ENCODE assay signal across 8 mouse cellular contexts in the genomic region with DNA sequence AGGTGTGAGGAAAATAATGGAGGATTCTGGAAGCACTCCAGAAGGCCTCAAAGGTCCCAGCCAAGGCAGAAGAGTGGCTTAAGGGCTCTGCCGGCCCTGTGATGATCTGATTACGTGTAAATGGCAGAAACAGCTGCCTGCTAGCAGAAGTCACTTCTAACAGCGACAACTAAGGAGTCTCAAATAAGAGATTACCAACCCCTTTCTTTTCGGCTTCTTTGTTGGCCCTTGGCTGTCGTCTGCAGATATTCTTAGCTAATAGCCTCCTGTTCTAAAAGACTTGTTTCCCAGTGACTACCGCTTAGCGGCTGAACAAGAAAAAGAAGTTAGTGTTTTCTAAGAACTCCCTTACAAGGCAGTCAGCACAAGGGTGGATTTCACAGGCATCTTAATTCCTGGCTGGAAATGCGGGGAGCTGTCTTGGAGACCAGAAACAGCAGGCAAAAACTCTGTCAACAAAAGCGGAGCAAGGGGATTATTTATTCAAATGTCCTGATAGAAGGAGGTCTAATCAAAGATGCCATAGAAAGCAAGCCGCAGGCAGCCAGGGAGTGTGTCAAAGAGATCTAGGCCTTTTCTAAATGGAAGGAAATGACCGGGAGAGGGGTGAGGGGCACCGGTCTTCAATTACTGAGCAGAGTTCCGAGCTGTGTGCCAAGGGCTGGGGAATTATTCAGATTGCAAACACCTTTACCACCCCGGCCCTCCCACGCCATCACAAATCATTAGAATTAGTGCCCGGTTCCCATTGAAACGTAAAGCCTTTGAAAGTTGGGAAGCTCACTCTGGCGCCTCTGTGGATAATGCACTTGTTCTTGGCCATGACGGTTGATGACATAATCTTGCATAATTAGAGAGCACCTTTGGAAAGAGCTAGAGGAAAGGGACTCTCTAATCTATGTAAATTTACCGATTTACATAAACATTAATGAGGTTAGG. TPM values are rescaled to one million over a fixed set of nuclear protein-coding genes. Genes with fewer than 3 reads are reported as not detected.
DNase-seq lines count a peak whose midpoint lies in the region; ATAC-seq lines count a peak whose summit lies in the region.

No protein-coding gene starts in this region.

- H3K9me3 ChIP-seq in forebrain, embryonic 11.5 days (ENCODE audit: control insufficient read depth, low read length): no peaks in the 10 kb centered on the region
- H3K9me3 ChIP-seq in midbrain, embryonic 13.5 days: no peaks in the 10 kb centered on the region

- H3K36me3 ChIP-seq in forebrain, embryonic 11.5 days (ENCODE audit: control insufficient read depth, insufficient read depth, low read length): no peaks in the 10 kb centered on the region
- H3K36me3 ChIP-seq in midbrain, embryonic 13.5 days: no peaks in the 10 kb centered on the region

- peak; percentile 38 for DNase-seq in kidney, postnatal 10 days
- DNase-seq in kidney, adult 18-20 months: no peak
- DNase-seq in forebrain, embryonic 11.5 days (ENCODE audit: low spot score): peak; percentile 84
- peak; percentile 48 to 73 for DNase-seq in layer of hippocampus, adult 8-10 months (ENCODE audit: low spot score in 2 of 2)
- no peak for DNase-seq in thymus, postnatal 4 days
- DNase-seq in gastrocnemius, postnatal 36 days: no peak

- H3K4me3 ChIP-seq in forebrain, embryonic 11.5 days (ENCODE audit: low read depth, low read length): no peak overlapping the region
- no peak overlapping the region for H3K4me3 ChIP-seq in midbrain, embryonic 13.5 days (replicated peaks)

- H3K4me2 ChIP-seq in forebrain, embryonic 11.5 days (ENCODE audit: low read depth, low read length, severe bottlenecking): no peak overlapping the region
- peak overlapping the region; percentile 28 for H3K4me2 ChIP-seq in midbrain, embryonic 13.5 days (replicated peaks)

- H3K4me1 ChIP-seq in forebrain, embryonic 11.5 days (replicated peaks; ENCODE audit: control insufficient read depth, insufficient read depth, low read length): peaks cover 8% of the 10 kb centered on the region; the same call in 1 of the 2 replicates
- peaks cover 26% of the 10 kb centered on the region for H3K4me1 ChIP-seq in midbrain, embryonic 13.5 days (replicated peaks)

- H3K27ac ChIP-seq in forebrain, embryonic 11.5 days (ENCODE audit: low read depth, low read length): peak overlapping the region; percentile 44; the same call in 1 of the 2 replicates
- peak overlapping the region; percentile 62 for H3K27ac ChIP-seq in midbrain, embryonic 13.5 days

- ATAC-seq in forebrain, embryonic 11.5 days (replicated peaks; ENCODE audit: low FRiP score): peak; percentile 90
- ATAC-seq in midbrain, embryonic 13.5 days: peak; percentile 93
- ATAC-seq in erythroblast, adult 5-6 weeks (replicated peaks; ENCODE audit: low FRiP score, poor library complexity, severe bottlenecking): no peak

- intact Hi-C loops in gastrocnemius, postnatal 36 days (cut with DNase I): loop anchor here (5.0 kb wide), 1 partner anchor 35 kb away; no protein-coding TSS in a partner anchor

- WGBS in forebrain, embryonic 11.5 days: 4% methylated on average over 20 of the region's 20 CpGs
- 3% methylated on average over 20 of the region's 20 CpGs for WGBS in midbrain, embryonic 13.5 days

- peaks cover 53% of the 10 kb centered on the region for H3K27me3 ChIP-seq in forebrain, embryonic 11.5 days (ENCODE audit: control insufficient read depth, insufficient read depth, low read length)
- H3K27me3 ChIP-seq in midbrain, embryonic 13.5 days: peaks cover 81% of the 10 kb centered on the region

- H3K9ac ChIP-seq in forebrain, embryonic 11.5 days (ENCODE audit: low read length): no peak overlapping the region
- H3K9ac ChIP-seq in midbrain, embryonic 13.5 days (replicated peaks): no peak overlapping the region

RNA-seq across cellular contexts. Expression of a gene that starts 7.6 kb away (rescaled TPM):
- 0.63 and 0.87 TPM in 2 replicates for polyA plus RNA-seq in forebrain, embryonic 11.5 days (2014; fragmentation: Nextera tagmentation; extraction: Ambion mirVana)
- 10 to 100 TPM; 67.3 to 87.2 (median 72.1) TPM for total RNA-seq in layer of hippocampus, adult 8-10 months (2022)
- polyA plus RNA-seq in midbrain, embryonic 13.5 days (2015; fragmentation: Nextera tagmentation; extraction: Ambion mirVana): 0.52 and 0.62 TPM in 2 replicates
- total RNA-seq in erythroblast, adult 5-6 weeks (2015; ENCODE audit: low replicate concordance): 11.3 TPM in 1 of 2 replicates, not detected in the other
- 3.3 and 6.4 TPM in 2 replicates for total RNA-seq in erythroblast, adult 5-6 weeks (2017; ENCODE audit: low replicate concordance)
- total RNA-seq in gastrocnemius, postnatal 36 days (2021): 1 to 10 TPM; 3.1 to 3.6 TPM

Comparison
In these comparisons a context has a peak if more than half of its experiments do, and no peak if none do; other contexts are left out.
1. DNase-seq: peak in kidney, postnatal 10 days (single experiment), forebrain, embryonic 11.5 days (single experiment) and layer of hippocampus, adult 8-10 months (2 of 2); none in kidney, adult 18-20 months (single experiment), thymus, postnatal 4 days (single experiment) and gastrocnemius, postnatal 36 days (0 of 2).
2. RNA of a gene that starts 7.6 kb away (total RNA-seq): 67.3 to 87.2 TPM in layer of hippocampus, adult 8-10 months; 3.3 to 11.3 TPM in erythroblast, adult 5-6 weeks and 3.1 to 3.6 TPM in gastrocnemius, postnatal 36 days; every median in the first group is over 4 times any median in the second.